Mouse (Mus musculus): Measurements from ENCODE around the gene Kcna7.
A peak's percentile ranks its signal among the peaks of the same experiment; 100 is the strongest.
"Not testable (repeated sequence)": the region's sequence is repeated elsewhere in the genome, so short reads cannot be mapped to it uniquely, and the experiment has no call there.

The Kcna7 gene

GRCm38 (mm10) chr7:45405091-45406075 is at the start of gene Kcna7:
Kcna7 (plus strand) TSS chr7:45405653.
- peak; percentile 65 to 66 for DNase-seq (ENCODE audit: low read depth in 2 of 2, low spot score in 2 of 2)

GRCm38 (mm10) chr7:45356087-45356486 is 49.4 kb upstream of the Kcna7 start:
- DNase-seq (ENCODE audit: low read depth in 2 of 2, low spot score in 2 of 2), result no peak

- not testable (repeated sequence) for DNase-seq (ENCODE audit: low read depth in 2 of 2, low spot score in 2 of 2)
Measured at GRCm38 (mm10) chr7:45359081-45359480, 46.4 kb upstream of the Kcna7 start.

- DNase-seq (ENCODE audit: low read depth in 2 of 2, low spot score in 2 of 2), result no peak
Measured at GRCm38 (mm10) chr7:45360404-45361125, 44.9 kb upstream of the Kcna7 start.

- DNase-seq (ENCODE audit: low read depth in 2 of 2, low spot score in 2 of 2), result peak; percentile 54 to 73
Measured at GRCm38 (mm10) chr7:45361243-45361804, 44.1 kb upstream of the Kcna7 start.

GRCm38 (mm10) chr7:45362801-45363200 is 42.7 kb upstream of the Kcna7 start:
- DNase-seq (ENCODE audit: low read depth in 2 of 2, low spot score in 2 of 2), result peak in 1 of 2 experiments; percentile 52

- DNase-seq (ENCODE audit: low read depth in 2 of 2, low spot score in 2 of 2), result no peak
Measured at GRCm38 (mm10) chr7:45363983-45364382, 41.5 kb upstream of the Kcna7 start.

GRCm38 (mm10) chr7:45365742-45366651 is 39.5 kb upstream of the Kcna7 start:
- DNase-seq (ENCODE audit: low read depth in 2 of 2, low spot score in 2 of 2), result no peak

GRCm38 (mm10) chr7:45366652-45367019 is 38.8 kb upstream of the Kcna7 start, which contains the start of gene Ppfia3:
Ppfia3 (minus strand) TSS chr7:45367019.
- DNase-seq (ENCODE audit: low read depth in 2 of 2, low spot score in 2 of 2), result no peak

- peak; percentile 93 to 95 for DNase-seq (ENCODE audit: low read depth in 2 of 2, low spot score in 2 of 2)
Measured at GRCm38 (mm10) chr7:45367020-45367880, 38.2 kb upstream of the Kcna7 start.

GRCm38 (mm10) chr7:45368178-45368577 is 37.3 kb upstream of the Kcna7 start:
- DNase-seq (ENCODE audit: low read depth in 2 of 2, low spot score in 2 of 2), result no peak

GRCm38 (mm10) chr7:45369022-45369745 is 36.3 kb upstream of the Kcna7 start:
- no peak for DNase-seq (ENCODE audit: low read depth in 2 of 2, low spot score in 2 of 2)

- no peak for DNase-seq (ENCODE audit: low read depth in 2 of 2, low spot score in 2 of 2)
Measured at GRCm38 (mm10) chr7:45369836-45370474, 35.5 kb upstream of the Kcna7 start.

GRCm38 (mm10) chr7:45370475-45371311 is 34.8 kb upstream of the Kcna7 start, which contains the start of gene Lin7b:
Lin7b (minus strand) TSS chr7:45370583.
- peak; percentile 65 to 79 for DNase-seq (ENCODE audit: low read depth in 2 of 2, low spot score in 2 of 2)

GRCm38 (mm10) chr7:45372371-45372770 is 33.1 kb upstream of the Kcna7 start:
- DNase-seq (ENCODE audit: low read depth in 2 of 2, low spot score in 2 of 2), result no peak

- no peak for DNase-seq (ENCODE audit: low read depth in 2 of 2, low spot score in 2 of 2)
Measured at GRCm38 (mm10) chr7:45374620-45375019, 30.8 kb upstream of the Kcna7 start.

- no peak for DNase-seq (ENCODE audit: low read depth in 2 of 2, low spot score in 2 of 2)
Measured at GRCm38 (mm10) chr7:45376057-45376456, 29.4 kb upstream of the Kcna7 start.
